Mouse (Mus musculus) heart, embryonic 16.5 days (tissue): ENCODE results near the gene Ccnl2. TPM values are rescaled to one million over a fixed set of nuclear protein-coding genes. Genes with fewer than 3 reads are reported as not detected.

Source experiments
- ATAC-seq: fragments of 200-750 bp; cut with Nextera tagmentation; replicated peaks from 2 replicates; pipeline ENCODE4 v1.8.0; 2017; ENCODE audit warnings: moderate number of reproducible peaks; ENCODE audit not compliant: insufficient read depth, low FRiP score; ENCODE audit errors: extremely low read depth
- H3K27ac ChIP-seq: fragments of 300-500 bp; sonication (generic); 2 replicates; pipeline ENCODE4 v1.5.1; 2014; ENCODE audit warnings: mild to moderate bottlenecking, low read length, control low read depth, moderate library complexity
- H3K27me3 ChIP-seq: fragments of 300-500 bp; sonication (generic); 2 replicates; pipeline ENCODE4 v1.6.1; 2014; ENCODE audit warnings: low read length, mixed read lengths; ENCODE audit not compliant: control insufficient read depth, insufficient read depth
- H3K36me3 ChIP-seq: fragments of 300-500 bp; sonication (generic); 2 replicates; pipeline ENCODE4 v1.6.1; 2014; ENCODE audit not compliant: control insufficient read depth, insufficient read depth
- H3K4me1 ChIP-seq: fragments of 300-500 bp; sonication (generic); 2 replicates; pipeline ENCODE4 v1.6.1; 2014; ENCODE audit warnings: low read length, mixed read lengths; ENCODE audit not compliant: control insufficient read depth, insufficient read depth
- H3K4me2 ChIP-seq: fragments of 300-500 bp; sonication (generic); 2 replicates; pipeline ENCODE4 v1.6.1; 2014; ENCODE audit warnings: low read depth, mild to moderate bottlenecking, control low read depth, low read length
- H3K4me3 ChIP-seq: fragments of 300-500 bp; sonication (generic); 2 replicates; pipeline ENCODE4 v1.5.1; 2014; ENCODE audit warnings: mild to moderate bottlenecking, control low read depth, low read length
- H3K9ac ChIP-seq: fragments of 300-500 bp; sonication (generic); 2 replicates; pipeline ENCODE4 v1.6.1; 2014; ENCODE audit warnings: low read length, control low read depth
- H3K9me3 ChIP-seq: fragments of 300-500 bp; sonication (generic); replicated peaks from 2 replicates; pipeline ENCODE4 v1.6.1; 2016; ENCODE audit warnings: low read length; ENCODE audit not compliant: control insufficient read depth
- WGBS: fragments of 180-500 bp; shearing (Covaris S2); extraction: QIAGEN DNeasy Blood & Tissue Kit; methylation state at CpG from one replicate; pipeline ENCODE4 v1.1.7; 2014; 5-methylcytosine and 5-hydroxymethylcytosine counted together
- polyA plus RNA-seq: library from polyadenylated mRNA; unstranded; fragments of >200 nt; fragmentation: Nextera tagmentation; extraction: Ambion mirVana; gene quantifications from 2 replicates; pipeline ENCODE4 v1.2.1, GENCODE M21; 2015

The Ccnl2 gene
- polyA plus RNA-seq, 1 experiment from 2014 or later, result 129 TPM

DNA sequence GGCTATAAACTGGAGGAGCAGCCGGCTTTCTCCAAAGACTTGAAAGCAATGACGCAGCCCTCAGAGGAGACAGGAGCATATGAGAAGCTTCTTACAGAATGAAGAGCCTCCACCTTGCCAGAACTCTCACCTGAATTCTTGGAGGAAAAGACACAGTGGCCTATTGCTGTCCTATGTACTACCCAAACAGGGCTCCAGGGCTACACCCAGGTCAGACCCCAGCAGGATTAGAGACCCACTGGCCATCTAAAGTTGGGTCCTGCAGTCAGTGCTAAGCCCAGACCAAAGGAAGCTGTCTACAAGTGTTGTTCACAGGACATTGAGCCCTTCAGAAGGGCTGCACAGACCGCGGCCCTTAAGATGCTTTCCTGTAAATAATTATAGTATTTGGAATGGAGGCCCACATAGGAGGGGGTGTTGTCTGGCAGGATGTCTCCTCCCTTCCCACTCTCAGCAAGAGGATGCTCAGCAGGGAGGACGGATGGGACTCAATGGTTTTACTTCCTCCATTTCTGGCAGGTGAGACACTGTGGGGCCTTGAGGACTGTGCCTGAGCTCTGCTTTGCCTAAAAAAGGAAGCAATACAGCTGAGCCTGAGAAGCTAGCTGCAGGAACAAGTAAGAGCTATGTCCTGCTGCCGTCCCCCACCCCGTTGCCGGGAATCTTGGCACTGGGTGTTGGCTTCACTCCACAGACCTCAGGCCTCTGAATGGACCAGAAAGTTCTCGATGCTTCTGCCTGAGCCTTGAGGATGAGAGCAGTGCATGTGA, 37.1 kb upstream of the Ccnl2 start:
- peak overlapping the region; percentile 34; the same call in 1 of the 2 replicates for H3K9ac ChIP-seq
- 22% methylated on average over 9 of the region's 9 CpGs for WGBS
- peaks cover 22% of the 10 kb centered on the region for H3K27me3 ChIP-seq

DNA sequence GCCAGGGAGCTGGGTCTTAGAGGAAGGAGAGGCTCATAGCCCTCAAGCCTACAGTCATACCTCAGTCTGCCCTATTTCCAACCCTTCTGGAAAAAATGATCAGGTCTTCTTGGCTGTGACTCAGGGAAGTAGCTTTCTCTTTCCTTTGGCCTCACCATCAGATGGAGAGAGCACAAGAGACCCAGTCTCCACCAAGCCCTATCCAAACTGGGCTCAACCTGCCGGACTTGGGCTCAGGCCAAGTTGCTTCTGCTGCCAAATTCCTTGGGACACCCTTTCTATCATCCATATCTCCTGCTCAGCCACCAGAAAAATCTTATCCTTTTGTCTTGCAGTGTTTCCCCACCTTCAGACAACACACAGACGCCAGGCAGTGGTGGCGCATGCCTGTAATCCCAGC, 36.4 kb upstream of the Ccnl2 start:
- no peaks in the 10 kb centered on the region for H3K36me3 ChIP-seq
- peaks cover 41% of the 10 kb centered on the region for H3K4me1 ChIP-seq
- H3K4me3 ChIP-seq, result no peak overlapping the region
- H3K9ac ChIP-seq, result no peak overlapping the region
- H3K4me2 ChIP-seq, result no peak overlapping the region
- no peak for ATAC-seq
- 48% methylated on average over 3 of the region's 3 CpGs for WGBS
- H3K9me3 ChIP-seq, result no peaks in the 10 kb centered on the region
- H3K27ac ChIP-seq, result peak overlapping the region; percentile 86
- peaks cover 22% of the 10 kb centered on the region for H3K27me3 ChIP-seq

More for the DNA sequence above, 37.1 kb upstream of the Ccnl2 start:
- Histone ChIP-seq H3K9me3 (no peaks in the 10 kb centered on the region), H3K27ac (peak overlapping the region; percentile 86), H3K4me1 (peaks cover 40% of the 10 kb centered on the region), H3K4me2 (peak overlapping the region; percentile 65), H3K4me3 (peak overlapping the region; percentile 42), H3K36me3 (no peaks in the 10 kb centered on the region)
- ATAC-seq, result peak; percentile 33

- Histone ChIP-seq H3K4me3 (no peak overlapping the region), H3K4me1 (peaks cover 44% of the 10 kb centered on the region), H3K4me2 (no peak overlapping the region), H3K36me3 (no peaks in the 10 kb centered on the region), H3K9ac (no peak overlapping the region), H3K27me3 (peaks cover 19% of the 10 kb centered on the region), H3K9me3 (no peaks in the 10 kb centered on the region), H3K27ac (peak overlapping the region; percentile 72)
- no peak for ATAC-seq
- WGBS, result 58% methylated on average over 2 of the region's 2 CpGs
These were observed 35.5 kb upstream of the Ccnl2 start for GRCm38 (mm10) chr4:155776704-155777335.

DNA sequence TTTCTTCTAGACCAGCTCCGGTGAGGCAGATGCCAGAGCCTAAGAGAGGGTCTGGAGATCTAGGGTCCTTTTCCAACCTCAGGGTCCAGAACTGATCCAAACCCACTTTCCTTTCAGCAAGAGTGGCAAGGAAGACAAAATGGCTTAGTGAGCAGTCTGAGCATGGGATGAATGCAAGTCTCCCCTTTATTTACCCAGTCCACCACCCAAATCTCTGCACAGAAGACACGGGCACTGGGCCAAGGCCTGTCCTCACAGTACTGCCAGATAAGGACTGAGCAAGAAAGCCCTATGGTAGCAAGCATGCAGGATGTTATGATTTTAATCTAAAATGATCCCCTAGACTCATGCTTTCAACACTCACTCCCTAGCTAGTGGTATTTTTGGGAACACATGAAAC, 34.5 kb upstream of the Ccnl2 start:
- no peaks in the 10 kb centered on the region for H3K36me3 ChIP-seq
- 59% methylated on average over 2 of the region's 2 CpGs for WGBS
- H3K4me3 ChIP-seq, result no peak overlapping the region
- peaks cover 44% of the 10 kb centered on the region for H3K4me1 ChIP-seq
- peaks cover 10% of the 10 kb centered on the region for H3K27me3 ChIP-seq
- no peak for ATAC-seq
- no peak overlapping the region for H3K9ac ChIP-seq
- H3K27ac ChIP-seq, result peak overlapping the region; percentile 45
- no peaks in the 10 kb centered on the region for H3K9me3 ChIP-seq
- H3K4me2 ChIP-seq, result no peak overlapping the region

GRCm38 (mm10) chr4:155779498-155779897, 32.8 kb upstream of the Ccnl2 start:
- peaks cover 44% of the 10 kb centered on the region for H3K4me1 ChIP-seq

DNA sequence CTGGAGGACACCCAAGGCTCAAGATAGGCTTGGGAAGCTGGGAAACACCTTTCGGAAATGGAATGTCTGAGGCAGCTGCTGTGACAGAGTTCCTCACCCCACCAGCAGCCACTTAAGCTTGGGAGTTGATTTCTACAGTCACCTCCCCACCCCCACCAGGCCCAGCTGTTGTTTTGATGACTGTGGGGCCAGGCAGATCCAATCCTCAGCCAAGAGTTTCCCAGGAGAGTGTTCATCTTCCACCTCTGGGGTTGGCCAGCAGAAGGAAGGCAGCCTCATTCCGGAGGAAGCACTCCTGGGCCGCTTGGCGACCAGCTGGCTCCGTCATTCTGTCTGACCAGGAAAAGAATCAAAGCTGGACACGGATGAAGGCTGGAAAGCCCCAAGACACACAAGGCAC, 31.4 kb upstream of the Ccnl2 start:
- Histone ChIP-seq H3K4me3 (no peak overlapping the region), H3K27ac (peak overlapping the region; percentile 33), H3K4me2 (no peak overlapping the region), H3K36me3 (no peaks in the 10 kb centered on the region), H3K9me3 (no peaks in the 10 kb centered on the region), H3K27me3 (no peaks in the 10 kb centered on the region), H3K4me1 (peaks cover 40% of the 10 kb centered on the region), H3K9ac (no peak overlapping the region)
- 17% methylated on average over 6 of the region's 6 CpGs for WGBS
- 0 out of 2 replicates have a peak, but pooled peaks have one; percentile 16 for ATAC-seq

More at GRCm38 (mm10) chr4:155779498-155779897, 32.8 kb upstream of the Ccnl2 start:
- Histone ChIP-seq H3K27ac (no peak overlapping the region), H3K4me3 (no peak overlapping the region), H3K27me3 (0 out of 2 replicates have a peak, but pooled peaks cover 2% of the 10 kb centered on the region), H3K9me3 (no peaks in the 10 kb centered on the region), H3K9ac (no peak overlapping the region), H3K36me3 (no peaks in the 10 kb centered on the region), H3K4me2 (no peak overlapping the region)
- WGBS, result 83% methylated on average over 4 of the region's 4 CpGs
- no peak for ATAC-seq

GRCm38 (mm10) chr4:155783486-155784080, 28.7 kb upstream of the Ccnl2 start:
- H3K27me3 ChIP-seq, result no peaks in the 10 kb centered on the region
- peak overlapping the region; percentile 87 for H3K27ac ChIP-seq
- no peaks in the 10 kb centered on the region for H3K36me3 ChIP-seq
- peak; percentile 16; the same call in 1 of the 2 replicates for ATAC-seq
- H3K9me3 ChIP-seq, result no peaks in the 10 kb centered on the region
- H3K4me1 ChIP-seq, result peaks cover 26% of the 10 kb centered on the region
- peak overlapping the region; percentile 87 for H3K4me2 ChIP-seq
- WGBS, result 32% methylated on average over 16 of the region's 16 CpGs
- H3K9ac ChIP-seq, result peak overlapping the region; percentile 86
- peak overlapping the region; percentile 69 for H3K4me3 ChIP-seq

DNA sequence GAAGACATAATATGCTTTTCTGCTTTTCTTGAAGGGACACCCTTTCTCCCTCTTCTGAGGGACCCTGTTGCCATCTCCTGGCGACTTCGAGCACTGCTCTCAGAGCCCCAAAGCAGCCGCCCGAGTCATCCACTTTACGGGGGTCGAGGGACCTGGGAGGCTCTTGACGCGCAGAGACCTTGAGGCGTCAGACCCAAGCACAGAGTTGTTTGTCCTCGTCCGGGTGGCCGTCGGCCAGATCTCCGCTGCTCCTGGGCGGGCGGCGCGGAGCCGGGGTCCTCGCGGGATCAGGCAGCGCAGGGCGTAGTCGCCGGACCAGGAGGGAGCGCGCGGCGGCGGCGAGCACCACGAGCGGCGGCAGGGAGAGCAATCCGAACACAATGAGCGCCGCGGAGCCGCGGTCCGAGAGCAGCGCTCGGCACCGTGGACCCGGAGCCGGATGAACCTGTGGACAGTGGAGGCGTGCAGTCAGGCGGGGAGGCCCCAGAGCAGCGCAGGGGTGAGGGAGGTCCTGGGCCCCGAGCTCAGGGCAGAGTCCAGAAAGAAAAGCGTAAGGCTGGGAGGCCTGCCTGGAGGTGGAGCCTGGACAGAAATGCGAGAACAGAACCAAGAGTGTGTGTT, 28.1 kb upstream of the Ccnl2 start:
- H3K4me2 ChIP-seq, result peak overlapping the region; percentile 87
- H3K36me3 ChIP-seq, result no peaks in the 10 kb centered on the region
- H3K9me3 ChIP-seq, result no peaks in the 10 kb centered on the region
- peak overlapping the region; percentile 69 for H3K4me3 ChIP-seq
- WGBS, result under 1% methylated on average over 52 of the region's 52 CpGs
- H3K9ac ChIP-seq, result peak overlapping the region; percentile 86
- ATAC-seq, result peak; percentile 74
- no peaks in the 10 kb centered on the region for H3K27me3 ChIP-seq
- peaks cover 26% of the 10 kb centered on the region for H3K4me1 ChIP-seq
- peak overlapping the region; percentile 87 for H3K27ac ChIP-seq
